Mouse (Mus musculus): ENCODE data around the gene Oaf. TPM values are rescaled to one million over a fixed set of nuclear protein-coding genes. Genes with fewer than 3 reads are reported as not detected.

Oaf gene
- total RNA-seq, 2 experiments from 2014 or later = 45.8 to 50.2 TPM

GRCm38 (mm10) chr9:43246738-43247180 is 7.0 kb upstream of the Oaf start:
- DNase-seq (ENCODE audit: low spot score in 2 of 2) = no peak

- DNase-seq (ENCODE audit: low spot score in 2 of 2) = no peak
Measured at GRCm38 (mm10) chr9:43245801-43246570, 6.3 kb upstream of the Oaf start.

- DNase-seq (ENCODE audit: low spot score in 2 of 2) = no peak
Measured at GRCm38 (mm10) chr9:43242432-43242831, 2.7 kb upstream of the Oaf start.

GRCm38 (mm10) chr9:43241970-43242369 is 2.3 kb upstream of the Oaf start:
- no peak for DNase-seq (ENCODE audit: low spot score in 2 of 2)

GRCm38 (mm10) chr9:43241291-43241690 is 1.6 kb upstream of the Oaf start:
- no peak for DNase-seq (ENCODE audit: low spot score in 2 of 2)

GRCm38 (mm10) chr9:43240594-43240900 is 836 bp upstream of the Oaf start:
- DNase-seq (ENCODE audit: low spot score in 2 of 2) = no peak

- DNase-seq (ENCODE audit: low spot score in 2 of 2) = no peak
Measured at GRCm38 (mm10) chr9:43238631-43239545, 823 bp downstream of the Oaf start.

GRCm38 (mm10) chr9:43238167-43238566 is 1.5 kb downstream of the Oaf start:
- DNase-seq (ENCODE audit: low spot score in 2 of 2) = no peak

- no peak for DNase-seq (ENCODE audit: low spot score in 2 of 2)
Measured at GRCm38 (mm10) chr9:43237111-43237775, 2.5 kb downstream of the Oaf start.

GRCm38 (mm10) chr9:43236576-43236975 is 3.1 kb downstream of the Oaf start:
- no peak for DNase-seq (ENCODE audit: low spot score in 2 of 2)

GRCm38 (mm10) chr9:43236106-43236505 is 3.6 kb downstream of the Oaf start:
- DNase-seq (ENCODE audit: low spot score in 2 of 2) = no peak

GRCm38 (mm10) chr9:43235336-43235735 is 4.4 kb downstream of the Oaf start:
- no peak for DNase-seq (ENCODE audit: low spot score in 2 of 2)

- DNase-seq (ENCODE audit: low spot score in 2 of 2) = no peak
Measured at GRCm38 (mm10) chr9:43234496-43234895, 5.2 kb downstream of the Oaf start.

GRCm38 (mm10) chr9:43233515-43233914 is 6.2 kb downstream of the Oaf start:
- no peak for DNase-seq (ENCODE audit: low spot score in 2 of 2)

GRCm38 (mm10) chr9:43233044-43233443 is 6.7 kb downstream of the Oaf start:
- no peak for DNase-seq (ENCODE audit: low spot score in 2 of 2)

- no peak for DNase-seq (ENCODE audit: low spot score in 2 of 2)
Measured at GRCm38 (mm10) chr9:43232286-43232685, 7.4 kb downstream of the Oaf start.

GRCm38 (mm10) chr9:43231805-43232204 is 7.9 kb downstream of the Oaf start:
- no peak for DNase-seq (ENCODE audit: low spot score in 2 of 2)

GRCm38 (mm10) chr9:43230886-43231285 is 8.8 kb downstream of the Oaf start:
- DNase-seq (ENCODE audit: low spot score in 2 of 2) = no peak

GRCm38 (mm10) chr9:43229962-43230361 is 9.7 kb downstream of the Oaf start:
- no peak for DNase-seq (ENCODE audit: low spot score in 2 of 2)

- DNase-seq (ENCODE audit: low spot score in 2 of 2) = no peak
Measured at GRCm38 (mm10) chr9:43229398-43229895, 10.3 kb downstream of the Oaf start.

GRCm38 (mm10) chr9:43228745-43229144 is 11.0 kb downstream of the Oaf start:
- DNase-seq (ENCODE audit: low spot score in 2 of 2) = no peak

GRCm38 (mm10) chr9:43227626-43228025 is 12.1 kb downstream of the Oaf start:
- DNase-seq (ENCODE audit: low spot score in 2 of 2) = no peak

Data from gastrocnemius, postnatal 4 days (tissue).